Mouse (Mus musculus): ENCODE data around the gene Mif.
A peak's percentile ranks its signal among the peaks of the same experiment; 100 is the strongest.

Gene Mif

GRCm38 (mm10) chr10:75835761-75836531 lies 24.1 kb downstream of the Mif start:
- no peak for DNase-seq (ENCODE audit: low spot score)

- DNase-seq (ENCODE audit: low spot score) = peak; percentile 59
These were observed 24.7 kb downstream of the Mif start for GRCm38 (mm10) chr10:75835307-75835706.

- no peak for DNase-seq (ENCODE audit: low spot score)
These were observed 25.3 kb downstream of the Mif start for GRCm38 (mm10) chr10:75834721-75835120.

DNA sequence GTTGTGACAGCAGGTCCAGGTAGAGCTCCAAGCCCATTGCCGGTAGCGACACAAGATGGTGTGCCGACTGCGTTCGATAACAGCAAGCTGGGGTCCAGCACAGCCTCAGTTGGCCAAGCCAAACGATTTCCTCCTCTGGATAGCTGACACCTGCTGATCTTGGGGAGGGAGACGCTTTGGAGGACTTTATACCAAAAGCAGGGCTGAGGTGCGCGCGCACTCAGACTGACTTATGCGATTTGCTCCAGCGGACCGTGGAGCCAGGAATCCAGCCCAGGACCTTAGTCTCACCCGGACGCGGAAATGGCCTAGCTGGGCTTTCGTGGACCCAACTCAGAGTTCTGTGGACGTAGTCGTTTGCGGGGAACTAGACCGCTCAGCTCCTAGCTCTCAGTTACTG lies 25.8 kb downstream of the Mif start:
- peak; percentile 68 for DNase-seq (ENCODE audit: low spot score)

DNA sequence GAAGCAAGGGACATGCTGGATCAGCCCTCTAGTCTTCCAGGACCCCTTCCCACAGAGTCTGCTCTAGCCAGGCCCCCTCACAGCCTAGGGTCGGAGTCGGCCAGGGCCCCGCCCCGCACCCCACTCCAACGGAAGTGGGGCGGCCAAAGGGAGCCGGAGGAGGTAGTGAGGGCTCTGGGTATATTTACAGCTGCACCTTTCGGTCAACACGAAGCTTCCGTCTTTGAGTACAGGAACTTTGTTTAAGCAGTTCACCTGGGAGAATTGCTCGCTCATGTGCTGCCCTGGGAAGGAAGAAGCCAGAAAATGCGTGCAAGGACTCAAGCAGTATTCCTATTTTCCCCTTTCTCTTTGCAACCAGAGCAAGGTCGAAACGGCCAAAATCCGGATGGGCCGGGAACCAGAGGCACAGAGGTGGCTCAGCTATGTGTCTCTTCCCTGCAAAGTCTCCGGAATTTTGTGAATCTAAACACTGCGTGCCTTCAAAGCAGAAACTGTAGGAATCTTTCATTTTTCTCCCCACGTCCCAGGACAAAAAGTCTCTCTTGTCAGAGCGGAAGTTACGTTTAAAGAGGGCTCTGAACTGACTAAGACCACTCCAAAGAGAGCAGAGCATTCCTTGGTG lies 26.5 kb downstream of the Mif start:
- DNase-seq (ENCODE audit: low spot score) = peak; percentile 19

DNA sequence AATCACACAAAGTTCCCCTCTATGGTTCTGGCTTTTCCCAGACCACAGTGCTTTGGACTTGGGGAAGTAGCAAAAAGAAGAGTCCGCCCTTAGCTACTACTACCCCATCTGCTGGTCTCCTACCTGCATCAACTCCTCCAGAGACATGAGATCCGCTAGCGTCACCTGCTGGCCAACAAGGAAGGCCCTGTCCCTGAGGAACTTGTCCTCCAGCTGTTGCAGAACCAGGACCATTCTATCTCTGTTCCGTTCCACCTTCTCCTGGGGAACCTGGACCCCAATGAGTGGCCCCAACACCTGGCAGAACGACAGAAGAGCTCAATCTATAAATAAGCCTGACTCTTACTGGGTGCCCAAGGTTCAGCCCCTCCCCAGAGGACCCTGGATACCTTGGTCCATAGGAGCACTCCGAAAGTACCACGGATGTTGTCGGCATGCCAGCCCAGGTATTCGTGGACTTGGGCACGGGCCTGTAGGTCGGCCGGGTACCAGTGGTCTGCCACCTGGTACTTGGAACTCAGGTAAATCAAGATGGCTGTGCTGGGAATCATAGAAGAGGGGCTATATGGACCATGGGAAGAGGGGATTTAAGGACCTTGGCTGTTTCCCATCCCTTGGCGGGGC lies 27.7 kb downstream of the Mif start:
- DNase-seq (ENCODE audit: low spot score) = peak; percentile 64

GRCm38 (mm10) chr10:75830275-75830670 lies 29.8 kb downstream of the Mif start:
- no peak for DNase-seq (ENCODE audit: low spot score)

DNA sequence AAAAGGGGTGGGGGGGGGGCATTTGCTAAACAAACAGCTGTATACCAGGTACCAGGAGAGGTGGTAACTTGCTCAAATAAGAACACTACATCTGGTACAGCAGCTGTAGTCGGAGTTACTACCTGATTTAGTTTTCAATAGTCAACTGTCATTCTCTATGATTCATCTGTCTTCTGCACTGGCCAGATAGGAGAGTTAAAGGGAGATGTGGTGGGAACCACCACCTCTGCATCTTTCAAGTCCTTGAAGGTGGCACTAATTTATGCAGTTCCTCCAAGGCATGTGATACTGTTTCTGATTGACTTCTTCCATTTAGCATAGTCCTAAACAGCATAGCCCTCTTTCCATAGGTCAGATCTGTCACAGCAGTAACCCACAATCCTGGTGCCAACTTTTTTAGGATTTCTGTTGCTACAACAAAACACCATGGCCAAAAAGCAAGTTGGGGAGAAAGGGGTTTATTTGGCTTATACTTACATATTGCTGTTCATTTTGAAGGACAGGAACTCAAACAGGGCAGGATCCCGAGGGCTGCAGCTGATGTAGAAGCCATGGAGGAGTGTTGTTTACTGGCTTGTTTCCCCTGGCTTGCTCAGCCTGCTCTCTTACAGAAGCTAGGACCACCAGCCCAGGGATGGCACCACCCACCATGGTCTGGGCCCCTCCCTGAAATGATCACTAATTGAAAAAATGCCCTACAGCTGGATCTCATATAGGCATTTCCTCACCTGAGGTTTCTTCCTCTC lies 30.3 kb downstream of the Mif start:
- DNase-seq (ENCODE audit: low spot score) = no peak

DNA sequence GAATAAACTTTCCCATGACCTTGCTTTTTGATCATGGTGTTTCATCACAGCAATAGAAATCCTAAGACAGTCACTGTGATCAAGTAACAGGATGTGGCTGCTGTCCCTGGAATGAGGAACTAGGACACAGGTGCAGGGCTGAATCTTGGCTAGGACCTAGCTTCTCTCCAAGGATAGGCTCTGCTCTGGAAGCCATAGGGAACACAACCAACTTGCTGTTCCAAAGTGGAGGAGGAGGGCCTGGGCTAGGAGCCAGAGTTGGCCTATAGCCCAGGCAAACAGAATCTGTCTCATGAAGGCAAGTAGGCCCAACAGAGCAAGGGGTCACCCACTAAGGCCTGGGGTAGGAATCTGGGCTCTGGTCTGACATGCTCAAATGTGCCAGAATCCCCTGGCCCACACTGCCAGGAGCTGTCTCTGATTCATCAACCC lies 31.5 kb downstream of the Mif start:
- no peak for DNase-seq (ENCODE audit: low spot score)

GRCm38 (mm10) chr10:75827668-75828360 lies 32.2 kb downstream of the Mif start:
- no peak for DNase-seq (ENCODE audit: low spot score)

DNA sequence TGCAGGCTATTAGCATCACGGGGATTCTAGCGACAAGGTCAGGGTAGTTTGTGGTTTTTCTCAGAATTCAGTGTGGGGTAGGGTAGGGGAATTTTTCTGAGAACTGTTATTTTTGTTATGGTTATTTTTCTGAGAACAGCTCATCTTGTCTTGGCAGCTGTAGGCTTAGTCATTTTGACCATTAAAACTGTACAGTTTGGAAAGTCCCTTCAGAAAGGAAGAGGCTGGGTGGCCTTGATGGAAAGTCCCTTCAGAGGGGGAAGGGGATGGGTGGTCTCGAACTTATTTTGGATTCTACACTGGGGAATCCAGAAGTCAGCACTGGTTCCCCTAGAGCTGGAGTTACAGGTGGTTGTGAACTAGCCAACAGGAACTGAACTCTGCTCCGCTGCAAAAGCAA lies 35.5 kb downstream of the Mif start:
- no peak for DNase-seq (ENCODE audit: low spot score)

DNA sequence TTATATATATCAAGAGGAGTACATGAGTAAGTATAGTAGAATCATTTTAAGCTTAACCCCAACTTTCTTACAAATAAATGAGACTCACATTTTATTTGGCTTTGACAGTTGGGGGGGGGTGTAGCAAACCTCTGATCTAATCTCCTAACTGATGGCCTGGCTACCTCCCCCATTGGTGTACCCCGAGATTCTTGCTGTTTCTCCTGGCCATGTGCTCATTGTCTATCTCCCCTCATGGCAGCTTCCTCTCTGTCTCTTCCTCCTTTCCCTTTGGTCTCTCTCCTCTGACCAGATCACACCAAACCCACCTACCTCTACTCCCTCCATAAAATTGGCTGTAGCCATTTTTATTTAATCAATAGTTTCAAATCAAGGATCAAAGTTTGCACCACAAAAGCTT lies 36.3 kb downstream of the Mif start:
- DNase-seq (ENCODE audit: low spot score) = no peak

- no peak for DNase-seq (ENCODE audit: low spot score)
These were observed 37.6 kb downstream of the Mif start, which contains the start of gene Gstt4 for GRCm38 (mm10) chr10:75822443-75822842. Gene Gstt4, minus strand, starts transcription at chr10:75822543.

DNA sequence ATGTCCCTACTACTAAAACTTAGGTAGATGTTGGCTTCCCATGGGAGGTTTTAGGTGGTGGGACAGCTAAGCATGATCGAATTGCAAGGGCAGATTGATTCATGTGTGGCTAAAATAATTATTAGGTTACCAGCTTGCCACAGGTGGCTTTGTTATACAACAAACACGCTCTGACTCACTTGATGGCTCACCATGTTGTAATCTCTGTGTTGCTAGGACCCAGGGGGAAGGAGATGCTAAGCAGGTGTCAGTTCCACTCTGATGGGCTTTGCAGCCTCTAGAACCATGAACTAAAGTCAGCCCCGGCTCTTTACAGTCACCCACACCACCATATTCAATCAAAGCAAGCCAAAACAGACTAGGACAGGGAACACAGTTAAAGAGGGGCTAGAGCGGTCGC lies 40.2 kb downstream of the Mif start:
- no peak for DNase-seq (ENCODE audit: low spot score)

- no peak for DNase-seq (ENCODE audit: low spot score)
These were observed 41.4 kb downstream of the Mif start for GRCm38 (mm10) chr10:75818641-75819040.

All from urinary bladder, postnatal 25 days (tissue).